Mouse (Mus musculus) T-helper 17 cell (primary cell): Measurements from ENCODE around the gene Armc2.

Source experiments
- in situ Hi-C, 2 experiments: fragments of 300-600 bp; cut with MboI, MseI; formaldehyde crosslinking; loops; 1 replicate in 1 of 2; 2 replicates in 1 of 2; pipeline ENCODE4 v1.15.1; 2025; ENCODE audit warnings: high pct_unique_total_duplicates in 2 of 2

Gene Armc2

DNA sequence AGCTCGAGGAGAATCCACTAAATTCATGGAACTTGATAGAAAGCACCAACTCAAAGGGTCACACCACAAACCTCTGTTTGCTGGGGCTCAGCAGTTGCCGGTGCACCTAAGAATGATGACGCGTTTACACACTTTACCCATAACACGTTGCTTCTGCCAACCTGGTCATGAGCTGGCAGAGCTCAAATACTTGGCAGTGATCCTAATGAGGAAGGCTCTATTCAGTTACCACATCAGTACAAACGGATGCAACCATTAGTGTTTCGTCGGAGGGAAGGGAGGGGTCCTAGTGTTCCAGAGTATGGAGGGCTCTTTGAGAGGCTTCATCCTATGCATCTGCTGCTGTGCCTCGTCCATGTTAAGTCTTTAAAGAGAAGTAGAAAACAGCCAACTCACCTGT lies 3.3 kb upstream of the Armc2 start:
- in situ Hi-C loops, result loop anchor here (5.0 to 10.0 kb wide), 3 partner anchors 34 to 243 kb away; no protein-coding TSS in a partner anchor

DNA sequence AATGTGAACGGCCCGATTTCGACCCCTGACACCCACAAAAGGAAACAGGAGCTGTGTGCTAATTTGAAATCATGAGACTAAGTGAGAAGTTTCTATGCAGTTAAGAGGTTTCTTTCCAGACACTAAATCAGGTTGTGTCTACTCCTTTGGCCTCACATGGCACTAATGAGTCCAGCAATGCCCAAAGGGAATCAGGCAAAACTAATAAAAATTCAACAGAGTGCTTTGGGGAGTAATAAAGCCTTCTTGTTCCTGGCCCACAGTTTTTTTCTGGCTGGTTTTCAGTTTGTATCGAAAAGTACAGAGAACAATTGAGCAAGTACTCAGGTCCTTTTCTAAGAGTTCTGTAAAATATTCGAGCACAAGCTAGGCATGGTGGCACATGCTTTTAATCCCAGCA lies 4.2 kb downstream of the Armc2 start:
- in situ Hi-C loops, result no loop called here

DNA sequence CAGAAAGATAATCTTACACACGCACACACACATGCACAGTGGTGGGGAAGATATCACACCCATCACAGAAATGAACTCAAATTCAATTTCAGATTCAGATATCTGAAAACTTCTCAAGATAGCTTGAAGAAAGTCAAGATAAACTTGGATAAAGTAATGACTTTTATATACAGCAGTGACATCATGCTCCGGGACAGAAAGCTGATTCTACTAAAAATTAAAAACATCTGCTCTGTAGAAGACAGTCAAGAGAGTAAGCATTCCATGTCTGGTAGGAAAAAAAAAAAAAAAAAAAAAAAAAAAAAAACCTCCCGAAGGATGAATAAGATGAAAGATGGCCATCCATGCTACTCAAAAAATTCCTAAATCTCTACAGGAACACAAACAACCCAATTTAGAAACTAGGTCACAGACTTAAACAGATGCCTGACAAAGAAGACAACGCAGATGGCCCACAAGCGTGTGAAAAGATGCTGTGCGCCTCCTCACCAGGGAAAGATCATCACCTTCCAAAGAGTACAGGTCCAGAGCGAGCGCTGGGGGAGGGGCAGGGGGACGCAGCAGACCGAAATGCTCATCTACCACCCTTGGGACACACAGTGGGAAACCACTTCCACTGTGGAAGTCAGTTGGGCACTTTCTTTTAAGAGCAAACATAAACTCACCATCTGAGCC lies 7.3 kb downstream of the Armc2 start:
- in situ Hi-C loops, result no loop called here

DNA sequence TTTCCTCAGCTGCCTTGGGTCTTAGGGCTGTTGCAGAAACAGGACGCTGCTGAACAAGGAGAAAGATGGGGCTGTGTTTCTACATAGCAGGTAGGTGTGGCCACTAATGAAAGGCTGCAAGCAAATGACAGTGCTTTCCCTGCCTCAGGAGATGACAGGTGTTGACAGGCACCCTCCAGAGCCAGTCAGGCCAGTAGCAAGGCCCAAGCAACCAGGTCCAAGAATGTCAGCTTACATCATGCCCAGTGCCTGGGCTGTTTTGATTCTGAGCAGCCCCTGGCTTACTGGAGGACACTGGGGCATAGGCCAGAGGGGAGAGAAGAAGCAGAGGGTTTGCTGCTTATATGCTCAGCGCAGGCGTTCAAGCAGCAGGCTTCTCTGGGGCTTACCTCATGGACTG lies 13.0 kb downstream of the Armc2 start:
- in situ Hi-C loops, result no loop called here

DNA sequence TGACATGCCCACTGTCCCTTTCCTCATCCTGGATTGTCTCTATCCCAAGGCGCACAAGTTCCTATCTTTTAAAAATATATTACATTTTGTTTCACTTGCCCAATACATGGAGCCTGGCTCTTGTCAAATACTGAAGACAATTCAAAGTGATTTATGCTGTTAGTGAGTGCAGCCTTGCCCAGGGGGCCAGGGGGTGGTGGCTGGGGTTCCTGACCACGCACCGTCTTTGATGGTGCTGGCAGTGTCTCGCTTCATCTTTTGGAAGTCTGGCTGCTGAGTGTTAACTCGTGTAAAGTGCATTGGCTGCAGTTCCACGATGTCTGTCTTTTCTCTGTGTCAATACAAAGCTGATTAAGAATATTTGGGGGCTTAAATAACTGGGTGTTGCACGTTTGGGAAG lies 13.6 kb downstream of the Armc2 start:
- in situ Hi-C loops, result no loop called here

DNA sequence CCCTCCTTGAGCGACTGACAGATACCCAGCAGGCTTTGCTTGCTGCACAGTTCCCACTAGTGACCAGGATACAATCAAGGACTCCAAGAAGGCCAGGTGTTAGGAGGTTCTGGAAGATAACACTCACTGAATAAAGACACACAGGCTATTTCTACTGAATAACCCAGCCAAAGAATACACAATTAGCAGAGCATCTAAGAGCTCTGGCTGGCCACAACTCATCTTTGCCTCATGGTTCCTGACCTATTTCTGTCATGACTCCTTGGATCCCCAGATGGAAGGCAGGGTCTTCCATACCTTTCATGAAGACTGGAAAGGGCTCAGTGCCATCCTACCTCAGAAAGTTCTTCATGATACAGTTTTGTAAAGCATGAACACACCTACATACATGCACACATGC lies 14.2 kb downstream of the Armc2 start:
- in situ Hi-C loops, result no loop called here

GRCm38 (mm10) chr10:42003576-42003975 lies 14.7 kb downstream of the Armc2 start:
- in situ Hi-C loops, result no loop called here

DNA sequence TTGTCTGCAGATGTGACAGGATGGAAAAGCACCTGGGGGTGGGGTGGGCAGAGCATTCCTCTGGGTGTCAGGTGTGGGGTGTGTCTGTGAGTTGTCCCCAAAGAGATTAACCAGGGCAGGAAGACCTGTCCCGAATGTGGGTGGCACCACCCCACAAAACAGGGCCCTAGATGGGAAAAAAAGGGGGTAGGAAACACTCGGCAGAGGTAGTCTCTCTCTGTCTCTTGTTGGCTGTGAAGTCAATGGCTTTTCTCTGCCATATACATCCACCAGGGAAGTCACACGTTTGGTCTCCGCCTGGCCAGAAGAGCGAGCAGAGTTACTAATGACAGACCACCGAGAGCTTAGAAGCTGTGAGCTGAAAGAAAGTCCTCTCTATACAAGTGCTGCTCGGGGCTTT lies 15.8 kb downstream of the Armc2 start:
- in situ Hi-C loops, result no loop called here

GRCm38 (mm10) chr10:42001260-42001659 lies 17.0 kb downstream of the Armc2 start:
- in situ Hi-C loops, result no loop called here

DNA sequence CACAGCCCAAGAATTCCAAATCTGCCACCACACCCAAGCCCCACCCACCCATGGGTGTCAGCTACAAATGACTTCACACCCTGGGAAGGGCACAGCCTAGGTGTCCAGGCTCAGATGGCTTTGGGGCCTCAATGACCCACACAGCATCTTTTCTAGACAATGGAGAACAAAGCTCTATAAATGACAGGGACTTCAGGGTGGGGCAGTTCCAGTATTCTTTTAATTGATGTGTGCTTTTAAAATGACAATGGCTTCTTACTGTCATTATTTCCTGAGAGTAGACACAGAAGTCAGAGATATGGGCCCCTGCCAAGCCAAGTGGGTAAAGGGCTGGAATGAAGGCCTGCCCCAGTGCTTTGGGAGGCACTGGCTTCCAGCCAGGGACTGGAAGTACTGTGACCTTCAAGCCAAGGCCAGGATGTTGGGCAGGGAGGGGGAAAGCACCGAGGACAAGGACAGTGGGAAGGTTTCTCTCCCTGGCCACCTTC lies 20.5 kb downstream of the Armc2 start:
- in situ Hi-C loops, result no loop called here

DNA sequence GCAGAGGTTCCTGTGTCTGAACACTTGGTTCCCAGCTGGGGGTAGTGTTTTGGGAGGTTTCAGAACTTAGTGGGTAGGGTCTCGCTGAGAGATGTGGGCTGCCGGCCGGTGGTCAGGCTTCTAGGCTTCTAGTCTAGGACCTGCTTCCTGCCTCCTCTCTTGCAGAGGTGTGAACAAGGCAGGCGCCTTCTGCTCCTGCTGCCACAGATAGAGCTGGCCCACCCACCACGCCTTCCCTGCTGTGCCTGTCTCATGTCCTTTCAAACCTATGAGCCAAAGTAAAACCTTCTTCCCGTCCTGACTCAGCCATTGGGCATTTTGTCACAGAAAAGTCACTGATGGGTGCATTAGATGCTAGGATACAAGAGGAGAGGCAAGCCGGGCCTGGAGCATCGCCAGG lies 22.1 kb downstream of the Armc2 start:
- in situ Hi-C loops, result no loop called here

DNA sequence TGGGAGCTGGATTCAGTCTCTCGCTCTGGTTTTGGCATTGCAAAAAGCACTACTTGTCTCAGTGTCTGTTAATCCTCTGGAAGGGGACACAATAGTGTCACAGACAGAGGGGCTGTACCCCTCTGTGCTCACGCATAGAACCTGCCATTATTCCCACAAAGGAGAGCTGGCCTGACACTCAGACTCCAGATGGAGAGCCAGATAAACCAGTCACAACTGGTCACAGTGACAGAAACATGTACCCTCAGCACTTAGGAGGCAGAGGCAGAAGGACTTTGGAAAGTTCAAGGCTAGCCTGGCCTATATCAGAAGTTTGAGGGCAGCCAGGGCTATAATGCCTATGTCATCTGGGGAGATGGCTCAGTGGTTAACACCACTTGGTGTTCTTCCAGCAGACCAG lies 23.2 kb downstream of the Armc2 start:
- in situ Hi-C loops, result no loop called here

DNA sequence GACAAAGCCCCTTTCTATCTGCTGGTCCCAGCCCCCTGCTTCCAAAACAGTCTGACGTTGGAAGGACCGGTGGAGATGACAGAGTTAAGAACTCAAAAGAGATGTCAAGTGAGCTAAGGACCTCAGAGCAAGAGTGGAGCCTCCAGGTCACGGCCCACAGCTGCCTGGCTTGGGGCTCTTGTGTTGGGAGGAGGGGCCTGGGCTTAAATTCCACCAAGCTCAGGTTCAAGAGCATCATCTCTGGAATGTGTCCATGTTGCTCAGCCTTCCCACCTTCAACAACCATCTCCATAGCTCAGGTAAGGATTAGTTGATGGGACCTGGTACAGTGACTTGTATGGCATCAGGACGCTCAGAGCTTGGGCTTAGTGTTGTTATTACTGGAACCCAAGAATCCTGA lies 23.7 kb downstream of the Armc2 start:
- in situ Hi-C loops, result no loop called here

DNA sequence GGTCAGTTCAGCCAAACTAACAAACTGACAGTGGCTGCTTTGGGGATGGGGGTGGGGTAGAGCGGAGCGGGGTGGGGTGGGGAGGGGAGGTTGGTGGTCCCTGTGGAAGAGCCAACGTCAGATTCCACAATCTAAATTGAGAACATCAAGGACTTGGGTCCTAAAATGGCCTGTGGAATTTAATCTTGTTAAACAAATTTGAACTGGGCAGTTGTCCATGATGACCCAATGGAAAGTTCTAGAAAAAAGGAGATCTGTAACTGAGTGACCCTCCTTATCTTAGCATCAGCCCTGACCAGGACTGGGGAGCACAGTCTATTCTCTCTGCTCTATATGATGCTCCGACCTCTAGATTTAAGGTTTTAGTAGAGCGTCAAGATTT lies 26.2 kb downstream of the Armc2 start:
- in situ Hi-C loops, result no loop called here

GRCm38 (mm10) chr10:41991364-41992058 lies 26.7 kb downstream of the Armc2 start:
- in situ Hi-C loops, result no loop called here

DNA sequence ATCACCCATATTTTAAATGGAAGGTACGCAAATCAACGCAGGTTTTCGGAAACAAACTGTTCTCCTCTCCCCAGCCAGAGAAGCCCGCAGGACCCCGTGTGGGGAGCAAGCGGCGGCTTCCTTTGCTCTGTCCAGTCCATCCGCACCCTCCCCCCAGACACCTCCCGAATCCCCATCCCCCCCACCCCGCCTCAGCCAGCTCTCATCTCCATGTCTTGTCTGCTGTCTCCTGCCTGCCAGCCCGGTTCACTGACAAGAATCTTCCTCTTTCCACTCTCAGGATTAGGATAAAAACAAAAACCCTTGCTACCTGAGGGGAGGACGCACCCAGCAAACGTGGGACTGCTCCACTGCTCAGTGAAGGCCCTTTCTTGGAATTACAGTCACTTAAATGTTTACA lies 27.3 kb downstream of the Armc2 start:
- in situ Hi-C loops, result no loop called here

- in situ Hi-C loops, result loop anchor here (5.0 kb wide), 2 partner anchors 33 to 303 kb away; no protein-coding TSS in a partner anchor
Observed at GRCm38 (mm10) chr10:41988930-41989329, 29.3 kb downstream of the Armc2 start.

DNA sequence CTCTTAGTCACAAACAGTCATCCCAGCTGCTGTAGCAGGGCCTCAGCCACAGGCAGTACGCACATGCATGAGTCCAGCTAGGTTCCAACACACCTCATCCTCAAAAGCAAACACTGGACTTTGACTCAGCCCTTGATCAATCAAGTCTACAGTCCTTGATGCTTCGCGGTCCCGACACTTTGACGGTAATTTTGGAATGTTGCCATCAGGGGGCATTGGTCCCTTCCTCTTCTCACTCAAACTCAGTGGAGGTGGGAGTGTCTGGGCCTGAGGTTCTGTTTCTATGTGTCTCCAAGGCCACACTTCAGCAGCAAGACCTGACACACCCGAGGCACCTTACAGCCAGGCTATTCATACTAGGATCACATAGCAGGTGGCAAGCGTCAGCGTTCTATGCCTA lies 32.1 kb downstream of the Armc2 start:
- in situ Hi-C loops, result loop anchor here (5.0 kb wide), 2 partner anchors 36 to 306 kb away; no protein-coding TSS in a partner anchor

- in situ Hi-C loops, result no loop called here
Observed at GRCm38 (mm10) chr10:41984221-41984620, 34.0 kb downstream of the Armc2 start.

DNA sequence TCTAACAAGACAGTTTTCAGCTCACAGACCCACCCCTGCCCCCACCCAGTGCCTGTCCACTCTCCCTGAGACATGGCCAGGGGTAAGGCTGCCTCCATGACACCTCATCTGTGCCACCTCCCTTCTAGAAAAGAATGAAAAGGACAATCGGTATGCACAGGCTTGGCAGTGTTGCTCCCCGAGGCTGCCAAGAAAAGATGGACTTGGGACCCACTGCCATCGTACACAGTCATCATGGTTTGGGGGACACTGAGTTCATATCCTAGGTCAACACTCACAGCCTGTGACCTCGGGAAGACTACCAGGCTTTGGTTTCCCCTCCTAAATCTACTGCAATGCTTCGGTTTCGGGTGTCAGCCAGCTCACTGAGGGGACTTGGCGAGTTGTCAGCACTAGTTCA lies 35.4 kb downstream of the Armc2 start:
- in situ Hi-C loops, result no loop called here

- in situ Hi-C loops, result no loop called here
Observed at GRCm38 (mm10) chr10:41980772-41981383, 37.4 kb downstream of the Armc2 start.

- in situ Hi-C loops, result loop anchor here in 1 of 2 experiments (10.0 kb wide), 1 partner anchor 94 kb away; no protein-coding TSS in a partner anchor
Observed at GRCm38 (mm10) chr10:41978403-41979234, 39.6 kb downstream of the Armc2 start.
